Mouse (Mus musculus): ENCODE results near the gene Rtf2.

GRCm38 (mm10) chr2:172502168-172502567 lies 61.8 kb downstream of the Rtf2 start:
- no peak for TF ChIP-seq CTCF (IDR thresholded peaks at IDR 0.05)
- TF ChIP-seq EP300 (IDR thresholded peaks at IDR 0.05; ENCODE audit: insufficient read depth, low read depth, low read length) = no peak
